Mouse (Mus musculus) cerebellum, adult 18-20 months (tissue): ENCODE results near the gene Fam186b.

Experiments used
- DNase-seq, 2 experiments: peaks; one replicate each; pipeline ENCODE4 v3.0.0; 2021

Fam186b gene

GRCm38 (mm10) chr15:99222794-99223584 is 72.7 kb downstream of the Fam186b start:
- DNase-seq, result no peak

- DNase-seq, result no peak
These were observed 74.3 kb downstream of the Fam186b start for GRCm38 (mm10) chr15:99221315-99221952.
